Mouse (Mus musculus) c-Kit-positive CD71-positive TER-119-negative erythroid progenitor cells, embryonic 14.5 days (primary cell): Measurements from ENCODE around the gene Slc6a3.

Experiments used
- DNase-seq: peaks from one replicate; pipeline ENCODE4 v3.0.0-alpha.2; 2013; ENCODE audit warnings: low read depth

The Slc6a3 gene

DNA sequence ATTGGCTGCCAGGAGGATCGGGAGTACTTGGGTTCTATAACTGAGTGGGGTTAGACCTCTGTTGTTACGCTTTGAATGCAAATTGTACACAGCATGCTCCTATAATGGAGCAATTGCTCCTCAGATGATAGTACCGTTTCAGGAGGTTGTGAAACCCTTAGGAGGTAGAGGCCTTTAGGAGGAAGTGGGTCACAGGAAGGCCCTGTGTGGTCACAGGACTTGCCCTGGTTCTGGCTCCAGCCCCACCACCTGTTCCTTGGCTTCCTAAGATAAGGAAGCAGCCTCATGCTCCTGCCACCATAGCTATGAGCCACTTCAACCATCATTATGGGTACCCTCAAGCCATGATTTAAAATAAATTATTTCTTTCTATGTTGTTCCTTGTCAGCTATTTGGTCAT, 54.9 kb downstream of the Slc6a3 start:
- no peak for DNase-seq

DNA sequence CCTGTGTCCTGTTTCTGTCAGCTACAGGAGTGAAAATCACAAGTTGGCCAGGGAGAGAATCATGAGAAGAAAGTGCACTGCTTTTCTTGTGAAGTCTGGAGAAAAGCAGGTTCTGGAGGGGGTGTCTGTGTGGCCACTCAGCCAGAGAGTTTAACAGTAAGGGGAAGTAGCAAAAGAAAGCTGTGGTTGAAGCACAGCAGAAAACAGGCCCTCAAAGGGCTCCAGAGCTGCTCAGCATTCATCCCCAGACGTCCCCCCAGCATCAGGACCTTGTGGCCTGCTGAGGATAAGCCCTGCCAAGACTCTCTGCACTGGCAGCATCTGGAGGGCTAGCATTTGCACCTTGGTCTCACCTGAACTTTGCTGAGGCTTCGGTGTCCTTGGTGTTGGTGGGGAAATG, 56.0 kb downstream of the Slc6a3 start:
- DNase-seq = no peak

DNA sequence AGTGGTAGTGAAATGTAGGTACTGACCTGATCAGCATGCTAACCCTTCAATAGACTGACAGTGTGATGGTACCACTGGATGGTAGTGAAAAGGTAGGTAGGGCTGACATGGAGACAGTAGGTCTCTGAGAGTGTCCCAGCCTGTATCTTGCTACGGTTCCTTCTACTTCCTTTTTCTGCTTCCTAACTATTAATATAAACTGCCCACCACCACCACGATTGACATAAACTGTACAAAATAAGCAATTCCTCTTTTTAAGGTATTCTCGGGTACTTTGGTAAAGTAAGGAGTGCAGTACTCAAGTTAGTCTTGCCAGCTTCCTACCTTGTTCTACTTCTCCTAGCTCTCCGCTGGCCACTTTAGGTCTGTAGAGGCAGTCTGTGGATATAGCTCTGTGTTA, 59.7 kb downstream of the Slc6a3 start:
- DNase-seq = no peak

DNA sequence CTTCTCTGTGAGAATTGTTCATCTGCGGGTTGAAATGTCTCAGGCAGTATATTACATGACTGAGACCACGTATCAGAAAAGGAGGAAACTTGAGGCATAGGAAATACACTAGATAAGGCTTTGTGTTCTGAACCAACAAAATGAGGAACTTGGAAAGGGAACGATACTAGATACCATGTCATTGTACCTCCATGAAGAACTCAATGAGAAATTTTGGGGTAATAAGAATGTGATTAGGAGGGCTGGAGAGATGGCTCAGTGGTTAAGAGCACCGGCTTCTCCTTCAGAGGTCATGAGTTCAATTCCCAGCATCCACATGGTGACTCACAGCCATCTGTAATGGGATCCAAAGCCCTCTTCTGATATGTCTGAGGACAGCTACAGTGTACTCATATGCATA, 63.7 kb downstream of the Slc6a3 start:
- no peak for DNase-seq

- no peak for DNase-seq
These were observed 66.5 kb downstream of the Slc6a3 start for GRCm38 (mm10) chr13:73603046-73603445.

- DNase-seq = peak; percentile 86
These were observed 67.1 kb downstream of the Slc6a3 start, which contains the start of gene Clptm1l for GRCm38 (mm10) chr13:73603522-73604155. Gene Clptm1l (plus strand): TSS chr13:73604006.

DNA sequence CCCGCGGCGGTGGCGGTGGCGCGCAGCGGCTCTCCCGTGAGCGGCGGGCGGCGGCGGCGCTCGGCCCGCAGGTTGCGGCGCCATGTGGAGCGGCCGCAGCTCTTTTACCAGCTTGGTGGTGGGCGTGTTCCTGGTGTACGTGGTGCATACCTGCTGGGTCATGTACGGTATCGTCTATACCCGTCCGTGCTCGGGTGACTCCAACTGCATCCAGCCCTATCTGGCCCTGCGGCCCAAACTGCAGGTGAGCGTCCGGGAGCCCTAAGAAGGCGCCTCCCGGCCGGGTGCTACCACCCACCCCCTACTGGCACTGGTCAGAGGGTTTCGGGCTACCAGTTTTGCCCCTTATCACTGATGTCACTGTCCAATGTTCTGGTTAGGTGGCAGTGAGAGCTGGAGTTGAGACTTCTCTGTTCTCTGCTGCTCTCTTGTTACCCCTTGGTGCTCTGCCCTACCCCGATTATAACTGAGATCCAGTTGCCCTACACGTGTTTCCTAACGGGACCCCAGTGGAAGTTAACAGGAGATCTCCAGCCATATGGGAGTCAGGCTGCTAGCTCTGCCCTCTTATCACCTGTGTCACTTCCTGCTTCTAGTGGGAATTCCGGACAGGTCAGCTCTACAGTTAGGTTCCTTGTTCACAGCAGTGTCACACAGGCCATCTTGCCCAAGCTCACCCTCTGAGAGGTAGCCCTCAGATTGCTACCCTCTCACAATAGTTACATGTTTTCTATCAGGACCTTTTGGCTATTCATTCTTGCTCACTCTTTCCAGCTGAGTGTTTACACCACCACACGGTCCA, 67.8 kb downstream of the Slc6a3 start:
- DNase-seq = peak; percentile 21

- DNase-seq = no peak
These were observed 81.9 kb downstream of the Slc6a3 start for GRCm38 (mm10) chr13:73618406-73618805.

GRCm38 (mm10) chr13:73620637-73621036, 84.1 kb downstream of the Slc6a3 start:
- peak; percentile 13 for DNase-seq

DNA sequence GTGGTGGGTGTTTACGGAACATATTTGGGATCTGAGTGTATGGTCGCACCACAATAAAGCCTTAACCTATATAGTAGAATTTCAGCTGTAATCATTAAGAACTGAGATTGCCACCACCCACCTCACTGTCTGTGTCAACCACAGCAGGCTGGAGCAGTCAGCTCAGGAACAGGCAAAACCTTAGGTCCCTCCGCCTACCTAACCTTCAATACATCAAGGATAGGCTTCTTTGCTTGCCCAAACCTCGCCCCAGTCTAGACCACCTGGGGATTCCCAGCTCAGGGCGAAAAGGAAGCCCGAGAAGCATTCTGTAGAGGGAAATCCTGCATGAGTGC, 89.8 kb downstream of the Slc6a3 start:
- no peak for DNase-seq

DNA sequence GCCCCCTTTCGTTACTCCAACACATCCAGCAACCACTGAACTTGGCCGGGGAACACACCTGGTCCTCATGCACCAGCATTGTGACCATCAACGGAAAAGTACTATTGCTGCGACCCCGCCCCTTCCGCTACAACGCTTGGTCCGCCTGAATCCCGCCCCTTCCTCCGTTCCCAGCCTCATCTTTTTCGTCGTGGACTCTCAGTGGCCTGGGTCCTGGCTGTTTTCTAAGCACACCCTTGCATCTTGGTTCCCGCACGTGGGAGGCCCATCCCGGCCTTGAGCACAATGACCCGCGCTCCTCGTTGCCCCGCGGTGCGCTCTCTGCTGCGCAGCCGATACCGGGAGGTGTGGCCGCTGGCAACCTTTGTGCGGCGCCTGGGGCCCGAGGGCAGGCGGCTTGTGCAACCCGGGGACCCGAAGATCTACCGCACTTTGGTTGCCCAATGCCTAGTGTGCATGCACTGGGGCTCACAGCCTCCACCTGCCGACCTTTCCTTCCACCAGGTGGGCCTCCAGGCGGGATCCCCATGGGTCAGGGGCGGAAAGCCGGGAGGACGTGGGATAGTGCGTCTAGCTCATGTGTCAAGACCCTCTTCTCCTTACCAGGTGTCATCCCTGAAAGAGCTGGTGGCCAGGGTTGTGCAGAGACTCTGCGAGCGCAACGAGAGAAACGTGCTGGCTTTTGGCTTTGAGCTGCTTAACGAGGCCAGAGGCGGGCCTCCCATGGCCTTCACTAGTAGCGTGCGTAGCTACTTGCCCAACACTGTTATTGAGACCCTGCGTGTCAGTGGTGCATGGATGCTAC, 90.4 kb downstream of the Slc6a3 start, which contains the start of gene Tert:
Tert (plus strand) TSS at position 167 of the 805 bp plus-strand sequence.
- peak; percentile 9 for DNase-seq
